Mouse (Mus musculus): ENCODE data around the gene Rarres1.

Gene Rarres1

GRCm38 (mm10) chr3:67493132-67493531 is 22.2 kb downstream of the Rarres1 start:
- no peak for DNase-seq (ENCODE audit: low read depth, low spot score)

- DNase-seq (ENCODE audit: low read depth, low spot score): no peak
Measured at GRCm38 (mm10) chr3:67492086-67492869, 23.0 kb downstream of the Rarres1 start.

- peak; percentile 90 for DNase-seq (ENCODE audit: low read depth, low spot score)
Measured at GRCm38 (mm10) chr3:67490156-67490555, 25.2 kb downstream of the Rarres1 start.

GRCm38 (mm10) chr3:67485233-67485632 is 30.1 kb downstream of the Rarres1 start:
- DNase-seq (ENCODE audit: low read depth, low spot score): no peak

- DNase-seq (ENCODE audit: low read depth, low spot score): no peak
Measured at GRCm38 (mm10) chr3:67482400-67482799, 32.9 kb downstream of the Rarres1 start.

- no peak for DNase-seq (ENCODE audit: low read depth, low spot score)
Measured at GRCm38 (mm10) chr3:67479806-67480205, 35.5 kb downstream of the Rarres1 start.

GRCm38 (mm10) chr3:67473438-67473837 is 41.9 kb downstream of the Rarres1 start:
- no peak for DNase-seq (ENCODE audit: low read depth, low spot score)

- no peak for DNase-seq (ENCODE audit: low read depth, low spot score)
Measured at GRCm38 (mm10) chr3:67471408-67472127, 43.8 kb downstream of the Rarres1 start.

GRCm38 (mm10) chr3:67467281-67467680 is 48.0 kb downstream of the Rarres1 start:
- DNase-seq (ENCODE audit: low read depth, low spot score): no peak

- DNase-seq (ENCODE audit: low read depth, low spot score): no peak
Measured at GRCm38 (mm10) chr3:67466576-67466975, 48.7 kb downstream of the Rarres1 start.

GRCm38 (mm10) chr3:67463450-67464372 is 51.6 kb downstream of the Rarres1 start, which contains the start of gene Lxn:
Lxn (minus strand) TSS chr3:67463926.
- peak; percentile 79 for DNase-seq (ENCODE audit: low read depth, low spot score)

- DNase-seq (ENCODE audit: low read depth, low spot score): peak; percentile 52
Measured at GRCm38 (mm10) chr3:67463001-67463400, 52.3 kb downstream of the Rarres1 start.

- peak; percentile 40 for DNase-seq (ENCODE audit: low read depth, low spot score)
Measured at GRCm38 (mm10) chr3:67462578-67462977, 52.7 kb downstream of the Rarres1 start.

GRCm38 (mm10) chr3:67462015-67462414 is 53.3 kb downstream of the Rarres1 start:
- no peak for DNase-seq (ENCODE audit: low read depth, low spot score)

- DNase-seq (ENCODE audit: low read depth, low spot score): no peak
Measured at GRCm38 (mm10) chr3:67459881-67460280, 55.4 kb downstream of the Rarres1 start.

- DNase-seq (ENCODE audit: low read depth, low spot score): peak; percentile 21
Measured at GRCm38 (mm10) chr3:67450601-67451210, 64.6 kb downstream of the Rarres1 start.

- no peak for DNase-seq (ENCODE audit: low read depth, low spot score)
Measured at GRCm38 (mm10) chr3:67449660-67450059, 65.7 kb downstream of the Rarres1 start.

GRCm38 (mm10) chr3:67447143-67447542 is 68.2 kb downstream of the Rarres1 start:
- DNase-seq (ENCODE audit: low read depth, low spot score): peak; percentile 24

GRCm38 (mm10) chr3:67434011-67434410 is 81.3 kb downstream of the Rarres1 start:
- no peak for DNase-seq (ENCODE audit: low read depth, low spot score)

GRCm38 (mm10) chr3:67429999-67430380 is 85.3 kb downstream of the Rarres1 start, which contains the start of gene Gfm1:
Gfm1 (plus strand) TSS chr3:67430096.
- peak; percentile 93 for DNase-seq (ENCODE audit: low read depth, low spot score)

GRCm38 (mm10) chr3:67429338-67429998 is 85.9 kb downstream of the Rarres1 start:
- DNase-seq (ENCODE audit: low read depth, low spot score): peak; percentile 21

All from 3T3-L1 (cell line).